Mouse (Mus musculus) forebrain, embryonic 10.5 days (tissue): ENCODE measurements around the gene Rims3. TPM values are rescaled to one million over a fixed set of nuclear protein-coding genes. Genes with fewer than 3 reads are reported as not detected.

Experiments
- DNase-seq: peaks from one replicate; pipeline ENCODE4 v3.0.0-alpha.2; 2017; ENCODE audit warnings: low spot score; ENCODE audit errors: extremely low spot score
- H3K27ac ChIP-seq: fragments of 300-500 bp; sonication (generic); 2 replicates; pipeline ENCODE4 v1.5.1; 2016; ENCODE audit warnings: mild to moderate bottlenecking
- H3K27me3 ChIP-seq: fragments of 300-500 bp; sonication (generic); 2 replicates; pipeline ENCODE4 v1.6.1; 2016; ENCODE audit warnings: mild to moderate bottlenecking; ENCODE audit not compliant: poor library complexity, severe bottlenecking
- H3K36me3 ChIP-seq: fragments of 300-500 bp; sonication (generic); replicated peaks from 2 replicates; pipeline ENCODE4 v1.6.1; 2016; ENCODE audit warnings: mild to moderate bottlenecking, moderate library complexity
- H3K4me1 ChIP-seq: fragments of 300-500 bp; sonication (generic); 2 replicates; pipeline ENCODE4 v1.6.1; 2016
- H3K4me3 ChIP-seq: fragments of 300-500 bp; sonication (generic); 2 replicates; pipeline ENCODE4 v1.5.1; 2016; ENCODE audit warnings: mild to moderate bottlenecking, moderate library complexity
- H3K9me3 ChIP-seq: fragments of 300-500 bp; sonication (generic); 2 replicates; pipeline ENCODE4 v1.6.1; 2016; ENCODE audit warnings: mild to moderate bottlenecking, moderate library complexity
- WGBS: fragments of 180-500 bp; shearing (Covaris S2); methylation state at CpG from one replicate; pipeline ENCODE4 v1.1.7; 2016; 5-methylcytosine and 5-hydroxymethylcytosine counted together
- polyA plus RNA-seq: library from polyadenylated mRNA; unstranded; fragments of >200 nt; fragmentation: Nextera tagmentation; extraction: Ambion mirVana; gene quantifications from 2 replicates; pipeline ENCODE4 v1.2.1, GENCODE M21; 2016

Gene Rims3
- polyA plus RNA-seq, 1 experiment from 2014 or later: 3.8 TPM

DNA sequence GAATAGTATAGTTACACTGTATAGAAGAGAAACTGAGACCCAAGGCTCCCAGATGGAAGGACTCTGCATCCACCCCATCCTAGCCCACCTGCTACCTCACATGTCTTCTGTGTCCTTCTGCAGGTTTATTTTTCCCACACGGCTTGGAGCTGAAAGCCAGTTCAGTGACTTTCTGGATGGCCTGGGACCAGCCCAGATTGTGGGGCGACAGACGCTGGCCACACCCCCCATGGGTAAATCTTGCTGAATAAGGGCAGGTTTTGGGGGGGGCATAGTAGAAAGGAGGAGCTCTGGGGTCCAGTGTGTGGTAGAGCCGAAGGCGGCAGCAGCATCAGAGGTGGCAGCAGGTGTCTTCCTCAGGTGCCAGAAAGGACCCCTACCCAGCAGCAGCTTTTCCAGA is 32.2 kb downstream of the Rims3 start:
- no peak overlapping the region for H3K27ac ChIP-seq
- no peaks in the 10 kb centered on the region for H3K36me3 ChIP-seq
- no peaks in the 10 kb centered on the region for H3K9me3 ChIP-seq
- WGBS: 82% methylated on average over 5 of the region's 5 CpGs
- peaks cover 55% of the 10 kb centered on the region for H3K4me1 ChIP-seq
- no peak for DNase-seq
- H3K4me3 ChIP-seq: no peak overlapping the region
- H3K27me3 ChIP-seq: no peaks in the 10 kb centered on the region

DNA sequence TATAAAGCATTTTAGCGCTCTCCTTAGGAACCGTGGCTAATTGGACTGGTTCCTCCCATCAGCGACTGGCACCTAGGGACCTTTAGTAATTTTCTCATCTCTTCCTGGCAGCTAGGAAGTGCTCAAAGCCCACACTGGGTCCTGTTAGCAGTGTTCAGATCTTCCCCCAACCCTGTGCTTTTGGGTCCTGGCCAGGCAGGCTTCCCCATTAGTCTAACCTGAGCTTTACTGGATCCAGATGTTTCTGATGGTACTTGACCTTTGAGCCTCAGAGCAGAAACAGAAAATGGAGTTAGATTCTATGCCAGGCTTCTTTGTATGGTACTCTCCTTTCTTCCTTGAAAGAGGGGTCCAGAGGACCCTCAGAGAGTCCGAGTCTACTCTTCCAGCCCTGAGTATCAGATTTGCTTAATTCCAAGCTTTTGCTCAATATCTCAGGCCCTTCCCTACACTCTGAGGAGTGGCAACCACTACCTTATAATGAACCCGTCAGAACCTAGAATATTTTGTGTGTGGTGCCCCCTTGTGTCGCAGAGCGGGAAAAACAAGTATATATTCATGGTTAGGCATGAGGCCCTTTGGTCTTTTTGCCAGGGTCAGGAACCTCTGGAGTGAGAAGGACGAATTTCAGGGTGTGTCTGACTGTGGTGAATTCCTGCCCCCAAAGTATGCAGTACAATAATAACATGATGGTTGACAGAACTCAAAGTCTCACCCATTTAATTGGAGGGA is 32.9 kb downstream of the Rims3 start:
- Histone ChIP-seq H3K4me3 (no peak overlapping the region), H3K27me3 (no peaks in the 10 kb centered on the region), H3K36me3 (no peaks in the 10 kb centered on the region), H3K27ac (no peak overlapping the region), H3K9me3 (no peaks in the 10 kb centered on the region), H3K4me1 (peaks cover 48% of the 10 kb centered on the region)
- WGBS: 31% methylated on average over 8 of the region's 8 CpGs
- DNase-seq: peak; percentile 43

DNA sequence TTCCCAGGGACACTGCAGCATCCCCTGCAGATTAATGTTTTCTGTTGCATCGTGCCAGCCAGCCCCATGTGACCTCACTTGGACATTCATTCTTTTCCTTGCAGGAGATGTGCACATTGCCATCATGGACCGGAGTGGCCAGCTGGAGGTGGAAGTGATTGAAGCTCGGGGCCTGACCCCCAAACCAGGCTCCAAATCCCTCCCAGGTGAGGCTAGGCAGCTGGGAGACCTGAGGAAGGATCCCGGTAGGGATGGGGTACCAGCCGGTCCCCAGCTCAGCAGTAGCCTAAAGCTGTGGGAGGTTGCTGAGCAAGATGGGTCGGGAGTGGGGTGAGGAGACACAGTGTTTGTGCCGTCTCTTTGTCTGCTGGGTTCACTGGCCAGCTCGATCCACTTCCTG is 34.3 kb downstream of the Rims3 start:
- no peaks in the 10 kb centered on the region for H3K27me3 ChIP-seq
- no peak overlapping the region for H3K4me3 ChIP-seq
- DNase-seq: no peak
- H3K27ac ChIP-seq: no peak overlapping the region
- H3K36me3 ChIP-seq: no peaks in the 10 kb centered on the region
- H3K9me3 ChIP-seq: no peaks in the 10 kb centered on the region
- H3K4me1 ChIP-seq: peaks cover 41% of the 10 kb centered on the region
- WGBS: 66% methylated on average over 8 of the region's 8 CpGs

DNA sequence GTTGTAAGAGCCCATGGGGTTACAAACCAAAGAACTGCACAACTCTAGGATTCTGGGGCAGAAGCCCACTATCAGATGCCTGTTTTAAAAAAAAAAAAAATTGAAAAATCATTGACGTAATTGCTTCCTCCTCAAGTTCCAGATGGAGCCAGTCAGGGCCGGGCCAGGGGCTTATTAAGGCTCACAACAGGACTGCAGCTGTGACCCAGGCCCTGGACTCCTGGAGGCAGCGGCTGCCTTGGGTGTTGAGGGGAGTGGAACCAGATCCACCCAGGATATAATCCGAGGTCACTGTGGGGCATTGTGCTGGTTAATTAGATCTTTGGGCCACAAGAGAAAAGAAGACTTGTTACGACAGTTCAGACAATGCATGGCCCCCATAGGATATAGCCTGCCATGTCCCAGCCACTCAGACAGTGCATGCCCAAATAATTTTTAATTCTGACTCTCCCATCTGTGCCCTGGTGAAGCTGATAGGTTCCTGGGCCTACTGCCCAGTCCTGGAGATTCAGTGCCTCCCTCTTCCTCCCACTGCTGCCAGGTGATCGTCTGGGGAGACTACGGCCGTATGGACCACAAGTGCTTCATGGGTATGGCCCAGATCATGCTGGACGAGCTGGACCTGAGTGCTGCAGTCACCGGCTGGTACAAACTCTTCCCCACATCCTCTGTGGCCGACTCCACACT is 36.3 kb downstream of the Rims3 start:
- Histone ChIP-seq H3K27ac (peak overlapping the region; percentile 45), H3K4me3 (no peak overlapping the region), H3K4me1 (peaks cover 40% of the 10 kb centered on the region), H3K27me3 (no peaks in the 10 kb centered on the region), H3K9me3 (no peaks in the 10 kb centered on the region), H3K36me3 (no peaks in the 10 kb centered on the region)
- 63% methylated on average over 11 of the region's 11 CpGs for WGBS
- DNase-seq: no peak

DNA sequence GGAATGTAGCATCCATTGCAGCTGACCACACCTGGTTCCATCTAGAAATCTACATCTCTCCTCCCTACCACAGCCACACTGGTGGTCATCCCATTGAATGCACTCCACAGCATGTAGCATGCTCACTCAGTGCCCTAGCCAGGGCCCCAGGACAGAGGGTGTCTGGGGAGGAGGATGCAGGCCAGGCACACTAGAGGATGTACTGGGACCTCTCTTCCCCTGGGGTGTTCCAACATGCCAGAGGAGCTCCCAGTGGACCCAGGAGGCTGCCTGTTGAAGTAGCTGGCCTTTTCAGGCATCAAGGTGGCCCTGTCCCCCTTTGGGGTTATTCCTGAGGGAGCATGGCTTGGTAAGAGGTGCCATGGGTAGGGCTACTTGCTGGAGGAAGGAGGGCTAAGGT is 37.3 kb downstream of the Rims3 start:
- Histone ChIP-seq H3K9me3 (no peaks in the 10 kb centered on the region), H3K27ac (no peak overlapping the region), H3K27me3 (no peaks in the 10 kb centered on the region), H3K4me1 (peaks cover 38% of the 10 kb centered on the region), H3K36me3 (no peaks in the 10 kb centered on the region), H3K4me3 (no peak overlapping the region)
- no peak for DNase-seq

DNA sequence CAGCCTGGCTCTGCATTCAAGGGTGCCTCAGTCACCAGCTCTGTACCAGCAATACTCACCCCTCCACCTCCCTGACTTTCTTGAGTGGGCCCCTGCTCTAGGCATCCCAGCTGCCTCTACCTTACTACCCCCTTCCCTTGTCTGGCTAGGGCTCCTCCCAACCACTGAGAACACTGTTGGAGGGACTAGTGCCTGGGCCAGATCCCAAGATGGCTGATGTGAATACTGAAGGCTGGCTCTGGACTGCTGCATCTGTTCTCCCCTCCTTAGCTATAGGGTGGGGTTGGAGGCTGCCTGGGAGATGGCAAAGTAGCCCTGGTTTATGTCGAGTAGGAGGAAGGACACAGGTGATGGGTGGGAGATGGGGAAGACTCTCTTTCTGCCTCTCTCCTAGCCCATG is 37.9 kb downstream of the Rims3 start:
- 76% methylated on average over 1 of the region's 1 CpGs for WGBS

DNA sequence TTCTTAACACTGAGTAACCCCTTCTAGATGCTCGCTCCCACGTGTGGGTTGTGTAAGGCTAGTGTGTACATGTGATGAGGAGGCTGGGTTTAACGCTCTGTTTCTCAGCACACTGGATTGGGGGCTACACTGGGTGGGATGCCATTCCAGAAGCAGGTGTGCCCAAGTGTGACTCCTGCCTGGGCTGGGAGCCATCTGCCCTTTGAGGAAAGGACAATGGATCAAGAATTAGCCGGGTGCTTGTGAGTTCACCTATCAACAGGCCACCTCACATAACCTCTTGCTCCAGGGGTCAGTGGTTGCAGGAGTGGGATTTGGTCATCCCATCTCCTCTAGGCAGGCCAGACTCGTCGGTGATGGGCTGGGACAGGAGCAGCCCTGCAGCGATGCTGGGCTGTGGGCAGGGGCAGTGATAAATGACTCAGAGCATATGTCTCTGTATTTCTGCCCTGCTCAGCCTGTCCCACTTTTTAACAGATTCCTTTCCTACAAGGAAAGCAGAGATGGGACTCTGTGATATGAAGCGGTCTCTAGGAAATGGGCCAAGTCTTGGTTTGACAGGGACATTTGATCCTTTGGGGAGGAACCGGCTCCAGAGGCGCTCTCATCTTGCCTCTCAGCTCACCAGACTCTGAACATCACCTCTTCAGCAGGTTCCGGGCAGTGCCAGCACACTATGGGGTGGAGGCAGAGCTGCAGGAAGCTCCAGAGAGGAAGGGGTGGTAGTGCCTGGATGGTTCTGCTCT is 39.2 kb downstream of the Rims3 start:
- no peak overlapping the region for H3K27ac ChIP-seq
- H3K36me3 ChIP-seq: no peaks in the 10 kb centered on the region
- H3K4me3 ChIP-seq: no peak overlapping the region
- peaks cover 34% of the 10 kb centered on the region for H3K4me1 ChIP-seq
- H3K27me3 ChIP-seq: no peaks in the 10 kb centered on the region
- no peaks in the 10 kb centered on the region for H3K9me3 ChIP-seq
- 82% methylated on average over 11 of the region's 11 CpGs for WGBS
- no peak for DNase-seq

More for the DNA sequence above, 37.9 kb downstream of the Rims3 start:
- Histone ChIP-seq H3K36me3 (no peaks in the 10 kb centered on the region), H3K4me3 (no peak overlapping the region), H3K9me3 (no peaks in the 10 kb centered on the region), H3K27ac (0 out of 2 replicates have a peak overlapping the region, but pooled peaks have one; percentile 6), H3K27me3 (no peaks in the 10 kb centered on the region), H3K4me1 (peaks cover 35% of the 10 kb centered on the region)
- DNase-seq: no peak

DNA sequence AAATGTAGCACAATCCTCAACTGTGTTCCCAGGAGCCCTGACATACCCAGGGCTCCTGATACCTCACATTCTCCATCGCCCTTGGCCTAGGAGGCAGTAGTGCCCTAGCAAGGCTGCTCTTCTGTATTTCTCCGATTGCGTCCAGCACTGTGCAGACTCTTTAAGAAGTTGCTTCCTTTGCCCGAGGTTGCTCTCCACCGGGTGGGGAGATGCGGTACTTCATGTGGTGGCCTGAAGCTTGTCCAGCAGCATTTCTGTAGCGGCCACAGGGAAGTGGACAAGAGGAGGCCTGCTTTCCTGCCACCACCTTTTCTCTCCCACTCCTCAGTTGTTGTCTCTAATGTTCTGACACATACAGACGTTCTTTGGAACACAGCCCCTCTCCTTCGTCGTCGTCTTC is 40.0 kb downstream of the Rims3 start:
- Histone ChIP-seq H3K27me3 (no peaks in the 10 kb centered on the region), H3K4me3 (no peak overlapping the region), H3K4me1 (peaks cover 26% of the 10 kb centered on the region), H3K36me3 (no peaks in the 10 kb centered on the region), H3K27ac (0 out of 2 replicates have a peak overlapping the region, but pooled peaks have one; percentile 30), H3K9me3 (no peaks in the 10 kb centered on the region)
- WGBS: 82% methylated on average over 11 of the region's 11 CpGs
- no peak for DNase-seq

DNA sequence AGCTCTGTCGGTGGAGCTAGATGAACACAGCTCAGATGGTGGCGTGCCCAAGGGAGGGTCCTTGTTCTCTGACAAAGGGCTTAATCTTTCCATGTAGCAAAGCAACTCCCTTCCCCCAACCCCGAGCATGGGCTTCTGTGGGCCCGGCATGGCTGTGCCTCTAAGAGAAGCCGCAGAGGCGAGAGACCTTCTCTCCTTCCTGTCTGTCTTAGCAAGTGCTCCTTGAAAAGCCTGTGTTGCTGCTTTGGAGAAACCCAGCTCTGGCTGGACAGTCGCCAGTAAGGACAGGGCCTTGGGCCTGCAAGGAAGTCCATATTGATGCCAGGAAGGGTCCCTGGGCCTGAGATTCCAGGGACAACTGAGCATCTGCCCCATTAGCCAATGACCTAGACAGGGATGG is 40.6 kb downstream of the Rims3 start:
- WGBS: 77% methylated on average over 7 of the region's 7 CpGs
- no peak overlapping the region for H3K4me3 ChIP-seq

DNA sequence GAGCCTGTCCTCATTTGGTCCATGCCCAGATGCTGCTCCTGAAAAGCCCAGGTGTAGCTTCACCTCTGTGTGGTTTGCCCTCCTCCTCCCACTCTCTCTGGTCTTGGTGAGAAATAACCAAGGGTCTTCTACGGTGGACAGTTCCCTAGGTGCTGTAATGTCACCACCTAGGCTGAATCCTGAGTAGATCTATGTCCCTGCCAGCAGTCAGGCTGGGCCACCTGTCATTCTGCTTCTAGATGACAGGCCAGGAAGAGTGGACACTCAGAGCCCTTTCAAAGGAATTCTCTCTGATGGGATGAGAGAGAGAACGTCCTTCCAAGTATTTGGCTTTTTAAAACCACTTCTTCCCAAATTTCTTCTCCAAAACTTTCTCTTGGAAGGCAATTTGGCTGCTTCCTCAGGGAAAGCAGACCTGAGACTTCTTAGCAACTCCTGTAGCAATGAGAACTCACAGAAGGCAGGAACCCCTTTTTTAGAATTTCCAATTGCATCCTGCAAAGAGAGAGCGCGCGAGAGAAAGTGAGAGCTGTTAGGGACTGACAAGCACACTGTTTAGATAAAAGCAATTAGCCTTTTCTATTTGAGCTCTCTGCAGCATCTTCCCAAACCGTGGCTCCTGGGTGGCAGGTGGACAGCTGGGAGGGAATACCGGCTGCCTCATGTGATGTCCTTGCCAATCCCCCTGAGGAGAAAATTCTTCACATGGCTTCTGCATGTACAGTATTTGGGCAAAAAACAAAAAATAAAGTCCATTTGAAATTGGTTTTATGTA is 41.4 kb downstream of the Rims3 start:
- no peak overlapping the region for H3K27ac ChIP-seq
- WGBS: 80% methylated on average over 7 of the region's 7 CpGs
- no peaks in the 10 kb centered on the region for H3K27me3 ChIP-seq
- no peak overlapping the region for H3K4me3 ChIP-seq
- DNase-seq: no peak
- H3K9me3 ChIP-seq: no peaks in the 10 kb centered on the region
- no peaks in the 10 kb centered on the region for H3K36me3 ChIP-seq
- H3K4me1 ChIP-seq: peaks cover 14% of the 10 kb centered on the region

More for the DNA sequence above, 40.6 kb downstream of the Rims3 start:
- H3K27ac ChIP-seq: 0 out of 2 replicates have a peak overlapping the region, but pooled peaks have one; percentile 30
- H3K27me3 ChIP-seq: no peaks in the 10 kb centered on the region
- no peaks in the 10 kb centered on the region for H3K36me3 ChIP-seq
- no peak for DNase-seq
- peaks cover 22% of the 10 kb centered on the region for H3K4me1 ChIP-seq
- no peaks in the 10 kb centered on the region for H3K9me3 ChIP-seq

DNA sequence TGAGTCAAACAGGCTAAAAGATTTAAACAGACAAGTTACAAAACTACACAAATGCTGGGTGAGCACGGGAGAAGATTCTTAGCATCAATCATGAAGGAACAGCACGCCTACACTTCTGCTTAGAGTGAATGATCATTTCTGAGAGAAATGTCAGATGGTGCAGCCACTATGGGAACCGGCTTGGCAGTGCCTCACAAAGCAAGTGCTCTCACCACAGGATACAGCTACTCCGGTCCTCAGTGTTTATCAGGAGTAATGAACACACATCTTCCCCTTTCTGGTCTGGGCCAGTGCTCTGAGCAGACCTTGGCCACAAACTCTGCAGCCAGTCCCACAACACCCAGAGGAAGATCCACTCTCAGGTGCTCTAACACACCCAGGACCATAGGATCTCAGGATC is 49.9 kb downstream of the Rims3 start:
- Histone ChIP-seq H3K27ac (no peak overlapping the region), H3K27me3 (no peaks in the 10 kb centered on the region), H3K36me3 (no peaks in the 10 kb centered on the region), H3K4me3 (no peak overlapping the region), H3K9me3 (no peaks in the 10 kb centered on the region), H3K4me1 (no peaks in the 10 kb centered on the region)
- DNase-seq: no peak
- WGBS: 80% methylated on average over 4 of the region's 4 CpGs

DNA sequence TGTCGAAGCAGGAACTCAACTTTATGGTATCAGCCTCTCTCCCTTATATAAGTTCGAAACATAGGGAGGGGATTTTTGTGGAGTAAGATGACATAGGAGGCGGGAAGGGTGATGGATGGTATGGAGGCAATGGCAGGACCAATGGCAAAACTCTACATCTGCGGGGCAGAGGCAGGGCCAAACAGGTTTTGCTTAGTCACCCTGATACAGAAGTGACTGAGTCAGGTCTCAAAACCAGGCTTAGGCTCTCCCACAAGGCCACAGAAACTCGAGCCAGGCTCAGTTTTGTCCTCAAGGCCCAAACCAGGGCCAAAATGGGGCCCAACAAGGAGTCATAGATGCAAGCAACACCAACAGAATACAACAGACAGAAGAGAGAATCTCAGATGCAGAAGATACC is 51.0 kb downstream of the Rims3 start:
- no peak for DNase-seq
- WGBS: 82% methylated on average over 5 of the region's 5 CpGs
- Histone ChIP-seq H3K27ac (no peak overlapping the region), H3K36me3 (no peaks in the 10 kb centered on the region), H3K27me3 (peaks cover 1% of the 10 kb centered on the region; the same call in 1 of the 2 replicates), H3K4me3 (no peak overlapping the region), H3K9me3 (no peaks in the 10 kb centered on the region), H3K4me1 (no peaks in the 10 kb centered on the region)
